Mouse (Mus musculus) brown adipose tissue, adult 24 weeks (tissue): ENCODE measurements around the gene Them7. TPM values are rescaled to one million over a fixed set of nuclear protein-coding genes. Genes with fewer than 3 reads are reported as not detected.

ENCODE experiments used
- H3K27ac ChIP-seq: fragments of 200-500 bp; replicated peaks from 2 replicates; pipeline ENCODE4 v1.5.1; 2012; ENCODE audit warnings: low read depth, mild to moderate bottlenecking, low read length
- H3K4me1 ChIP-seq: fragments of 200-500 bp; 2 replicates; pipeline ENCODE4 v1.6.1; 2012; ENCODE audit warnings: low read length, mixed read lengths; ENCODE audit not compliant: control insufficient read depth, insufficient read depth, insufficient read length
- H3K4me3 ChIP-seq: fragments of 200-500 bp; 2 replicates; pipeline ENCODE4 v1.5.1; 2012; ENCODE audit warnings: low read depth, mild to moderate bottlenecking, low read length, moderate library complexity; ENCODE audit not compliant: insufficient read depth
- polyA plus RNA-seq: library from polyadenylated mRNA; stranded (reverse); fragments of >200 nt; gene quantifications from 2 replicates; pipeline ENCODE4 v1.2.4, GENCODE M21; 2012; ENCODE audit not compliant: missing spikeins, insufficient read depth, insufficient read length

The Them7 gene
- polyA plus RNA-seq, 1 experiment, result 1.3 TPM

DNA sequence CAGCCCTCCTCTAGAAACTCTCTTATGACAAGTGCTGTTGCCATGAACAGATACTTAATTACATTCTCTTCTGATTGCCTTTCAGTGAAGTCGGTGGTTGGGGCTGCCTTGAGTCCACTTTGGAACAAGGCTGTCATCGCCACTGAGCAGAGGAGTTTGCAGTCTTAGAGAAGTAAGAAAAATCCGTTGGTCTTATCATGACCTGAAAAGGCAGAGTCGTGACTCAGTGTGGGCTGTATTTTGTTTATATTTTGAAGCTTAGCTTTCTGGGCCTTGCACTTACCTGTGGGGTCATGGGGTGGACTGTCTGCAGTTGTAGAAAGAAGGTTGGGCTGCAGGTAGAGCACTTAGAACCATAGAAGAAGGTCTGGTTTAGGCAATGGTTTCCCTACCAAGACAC is 31.3 kb downstream of the Them7 start:
- no peaks in the 10 kb centered on the region for H3K4me1 ChIP-seq
- H3K4me3 ChIP-seq, result no peak overlapping the region
- no peak overlapping the region for H3K27ac ChIP-seq

DNA sequence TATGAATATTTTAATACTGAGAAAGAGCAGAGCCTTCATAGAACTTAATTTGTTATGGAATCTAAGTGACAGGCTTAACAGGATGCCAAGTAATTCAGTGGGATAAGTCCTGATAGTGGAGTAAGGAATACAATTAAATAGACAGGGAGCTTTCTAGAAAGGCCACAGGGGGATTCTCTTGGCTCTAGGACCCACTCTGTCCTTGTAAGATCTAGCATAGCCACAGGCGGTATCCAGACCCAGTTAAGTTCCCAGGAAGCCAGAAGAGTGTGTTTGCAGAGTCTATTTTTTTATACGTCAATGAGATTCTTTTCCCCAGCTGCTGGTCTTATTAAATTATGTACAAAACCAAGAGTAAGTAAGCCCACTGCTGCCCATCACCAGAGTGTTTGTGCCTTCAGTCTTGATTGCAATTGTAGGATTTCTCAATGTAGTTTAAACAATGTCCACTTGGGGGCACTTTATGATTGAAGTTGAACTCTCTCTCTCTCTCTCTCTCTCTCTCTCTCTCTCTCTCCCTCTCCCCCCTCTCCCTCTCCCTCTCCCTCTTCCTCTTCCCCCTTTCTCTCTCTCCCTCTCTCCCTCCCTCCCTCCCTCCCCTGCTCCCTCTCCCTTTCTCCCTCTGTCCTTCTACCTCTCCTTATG is 32.4 kb downstream of the Them7 start:
- H3K4me3 ChIP-seq, result no peak overlapping the region
- no peaks in the 10 kb centered on the region for H3K4me1 ChIP-seq
- no peak overlapping the region for H3K27ac ChIP-seq

DNA sequence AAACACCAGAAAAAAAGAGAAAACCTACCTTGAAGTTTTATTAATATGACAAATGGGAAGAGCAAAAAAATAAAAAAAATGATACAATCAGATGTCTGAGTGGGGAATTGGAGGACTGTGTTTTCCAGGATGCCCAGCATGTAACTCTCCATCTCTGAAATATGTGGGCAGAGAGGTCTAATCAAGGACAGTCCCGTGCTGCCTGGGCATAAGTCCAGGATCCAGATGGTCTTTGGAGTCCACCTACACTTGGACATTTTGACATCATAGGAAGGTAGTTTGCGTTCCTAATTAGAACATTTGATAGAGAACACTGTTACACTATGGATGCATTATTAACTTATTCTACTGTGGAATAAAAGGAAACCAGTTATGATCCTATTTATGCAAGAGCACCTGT is 33.3 kb downstream of the Them7 start:
- H3K4me1 ChIP-seq, result no peaks in the 10 kb centered on the region
- H3K27ac ChIP-seq, result no peak overlapping the region
- H3K4me3 ChIP-seq, result no peak overlapping the region

DNA sequence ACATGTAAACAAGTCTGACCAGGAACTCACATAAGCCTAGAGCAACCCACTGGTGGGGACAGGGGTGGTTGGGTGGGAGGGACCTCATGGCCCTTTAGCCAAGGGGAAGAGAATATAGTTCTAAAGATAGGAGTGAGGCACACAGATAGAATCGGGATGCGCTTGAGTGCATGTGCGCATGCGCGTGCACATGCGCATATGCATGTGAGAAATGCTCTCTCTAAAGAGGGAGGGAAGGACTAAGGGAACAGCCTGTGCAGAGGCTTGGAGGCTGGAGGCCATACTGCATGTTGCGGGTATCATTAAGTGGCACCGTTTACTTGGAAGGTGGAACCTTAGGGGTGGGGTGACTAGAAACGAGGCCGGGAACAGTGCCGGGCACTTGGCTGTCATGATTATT is 37.2 kb downstream of the Them7 start:
- Histone ChIP-seq H3K4me3 (no peak overlapping the region), H3K27ac (no peak overlapping the region)

GRCm38 (mm10) chr2:105263219-105263618 is 39.1 kb downstream of the Them7 start:
- Histone ChIP-seq H3K4me1 (no peaks in the 10 kb centered on the region), H3K27ac (no peak overlapping the region), H3K4me3 (no peak overlapping the region)

More for the DNA sequence above, 37.2 kb downstream of the Them7 start:
- H3K4me1 ChIP-seq, result no peaks in the 10 kb centered on the region

DNA sequence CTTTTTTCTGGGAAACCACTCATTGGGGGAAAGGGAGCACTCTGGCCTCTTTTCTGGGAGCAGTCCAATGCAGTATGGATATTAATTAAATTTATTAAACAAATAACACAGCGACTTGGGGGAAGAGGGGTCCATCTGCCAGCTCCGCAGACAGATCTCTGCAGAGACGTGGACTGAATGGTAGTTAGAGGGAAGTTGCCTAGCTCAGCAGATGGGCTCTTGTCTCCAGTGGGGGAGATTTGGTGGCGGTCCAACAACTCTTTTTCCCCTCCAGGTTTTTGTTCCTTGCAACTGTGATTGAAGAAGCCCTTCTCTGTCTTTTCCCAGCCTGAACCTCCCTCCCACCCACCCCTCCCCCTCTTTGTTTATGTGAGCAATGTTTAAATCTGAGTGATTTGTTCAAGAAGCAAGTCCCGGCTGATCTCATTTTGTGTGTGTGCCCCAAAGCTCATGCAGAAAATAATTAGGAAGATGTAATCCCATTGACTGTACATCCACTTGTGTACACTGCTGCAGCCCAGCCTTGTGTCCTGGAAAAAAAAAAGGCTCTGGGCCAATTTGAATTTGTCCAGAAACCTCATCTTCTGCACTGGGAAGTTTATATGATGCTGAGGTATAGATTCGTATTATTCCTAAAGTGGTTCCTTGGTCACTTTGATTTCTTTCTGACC is 58.4 kb downstream of the Them7 start:
- Histone ChIP-seq H3K4me3 (no peak overlapping the region), H3K4me1 (no peaks in the 10 kb centered on the region), H3K27ac (no peak overlapping the region)

GRCm38 (mm10) chr2:105283811-105284210 is 59.7 kb downstream of the Them7 start:
- no peaks in the 10 kb centered on the region for H3K4me1 ChIP-seq

DNA sequence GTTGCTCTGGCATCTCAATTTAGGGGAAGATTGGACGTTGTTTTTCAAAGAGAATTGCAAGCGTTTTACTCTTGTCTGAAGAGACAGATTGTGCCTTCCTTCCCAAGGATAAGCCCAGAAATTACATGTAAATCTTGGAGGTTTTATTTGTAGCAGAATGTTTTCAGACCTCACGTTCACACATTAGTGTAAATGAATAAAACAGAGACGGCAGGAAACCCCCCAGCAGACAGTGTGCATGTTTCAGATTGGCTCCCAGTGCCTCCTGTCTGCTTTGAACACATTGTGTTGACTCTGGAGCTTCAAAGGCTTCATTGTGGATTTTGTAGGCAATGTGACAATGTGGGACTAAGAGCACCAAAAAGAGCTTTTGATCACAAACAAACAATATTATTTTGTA is 60.7 kb downstream of the Them7 start:
- no peak overlapping the region for H3K27ac ChIP-seq
- H3K4me3 ChIP-seq, result no peak overlapping the region

More at GRCm38 (mm10) chr2:105283811-105284210, 59.7 kb downstream of the Them7 start:
- Histone ChIP-seq H3K4me3 (no peak overlapping the region), H3K27ac (no peak overlapping the region)

GRCm38 (mm10) chr2:105295823-105296222 is 71.7 kb downstream of the Them7 start:
- H3K4me1 ChIP-seq, result no peaks in the 10 kb centered on the region
- no peak overlapping the region for H3K4me3 ChIP-seq
- no peak overlapping the region for H3K27ac ChIP-seq

More for the DNA sequence above, 60.7 kb downstream of the Them7 start:
- H3K4me1 ChIP-seq, result no peaks in the 10 kb centered on the region

DNA sequence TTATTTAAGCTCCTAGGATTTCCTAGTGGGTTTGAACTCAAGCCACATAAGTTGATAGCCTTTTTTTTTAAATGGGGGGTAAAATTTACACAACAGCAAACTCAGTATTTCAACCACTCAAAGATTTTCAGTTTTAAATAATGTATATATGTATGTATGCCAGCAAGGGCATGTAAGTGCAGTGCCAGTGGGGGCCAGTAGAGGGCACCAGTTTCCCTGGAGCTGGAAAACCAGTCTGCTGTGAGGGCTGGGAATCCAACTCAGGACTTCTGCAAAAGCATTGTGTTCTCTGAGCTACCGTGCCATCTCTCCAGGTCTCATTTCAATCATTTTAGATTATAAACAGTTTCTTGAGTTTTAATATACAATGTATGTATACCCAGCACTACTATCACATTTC is 74.8 kb downstream of the Them7 start:
- H3K27ac ChIP-seq, result no peak overlapping the region
- no peaks in the 10 kb centered on the region for H3K4me1 ChIP-seq
- no peak overlapping the region for H3K4me3 ChIP-seq

DNA sequence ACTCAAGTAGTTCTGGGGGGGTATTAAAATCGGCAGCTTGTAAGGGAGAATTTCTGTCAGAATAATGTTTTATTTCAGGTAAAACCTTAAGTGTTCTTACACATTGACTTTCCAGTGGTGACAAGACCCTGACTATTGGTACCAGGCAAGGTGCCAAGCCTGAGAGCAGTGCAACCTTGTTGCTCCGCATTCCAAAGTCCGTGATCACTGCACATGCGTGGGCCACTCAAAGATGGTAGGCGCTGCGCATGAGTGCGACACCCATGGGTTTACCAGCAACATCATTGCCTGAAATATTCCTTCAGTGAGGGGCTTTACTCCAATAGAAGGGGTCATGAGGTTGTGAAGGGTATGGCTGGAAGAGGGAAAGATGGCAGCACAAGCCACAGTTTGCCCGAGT is 77.0 kb downstream of the Them7 start:
- H3K4me1 ChIP-seq, result no peaks in the 10 kb centered on the region
- H3K27ac ChIP-seq, result no peak overlapping the region
- H3K4me3 ChIP-seq, result no peak overlapping the region

DNA sequence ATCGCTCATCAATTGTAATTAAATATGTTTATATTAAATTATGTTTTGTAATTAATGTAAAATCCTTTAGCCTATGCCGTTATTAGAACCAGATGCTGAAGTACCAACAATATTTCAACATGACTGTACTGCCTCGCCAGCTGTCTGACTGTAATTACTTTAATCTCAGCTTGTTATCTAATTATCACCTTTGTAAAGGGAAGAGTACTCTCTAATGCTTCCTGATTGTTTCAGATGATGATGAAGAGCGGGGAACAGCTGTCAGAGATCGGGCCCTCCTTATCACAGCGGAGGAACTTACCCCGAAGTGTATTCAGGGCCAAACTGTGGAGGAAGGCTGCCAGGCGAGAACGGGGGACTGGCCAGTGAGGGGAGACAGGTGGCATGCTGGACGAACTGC is 77.4 kb downstream of the Them7 start:
- Histone ChIP-seq H3K4me3 (no peak overlapping the region), H3K4me1 (no peaks in the 10 kb centered on the region), H3K27ac (no peak overlapping the region)

- Histone ChIP-seq H3K4me3 (no peak overlapping the region), H3K27ac (no peak overlapping the region), H3K4me1 (no peaks in the 10 kb centered on the region)
Measured at GRCm38 (mm10) chr2:105303962-105304514, 79.9 kb downstream of the Them7 start.

- no peak overlapping the region for H3K27ac ChIP-seq
- no peaks in the 10 kb centered on the region for H3K4me1 ChIP-seq
- no peak overlapping the region for H3K4me3 ChIP-seq
Measured at GRCm38 (mm10) chr2:105305876-105306275, 81.8 kb downstream of the Them7 start.

- no peak overlapping the region for H3K27ac ChIP-seq
- H3K4me1 ChIP-seq, result no peaks in the 10 kb centered on the region
- H3K4me3 ChIP-seq, result no peak overlapping the region
Measured at GRCm38 (mm10) chr2:105311414-105311813, 87.3 kb downstream of the Them7 start.

- no peaks in the 10 kb centered on the region for H3K4me1 ChIP-seq
- no peak overlapping the region for H3K4me3 ChIP-seq
- no peak overlapping the region for H3K27ac ChIP-seq
Measured at GRCm38 (mm10) chr2:105311991-105312390, 87.9 kb downstream of the Them7 start.
